Mouse (Mus musculus) bone marrow, adult 2 months (tissue): ENCODE measurements around the gene Bckdha.

Experiments
- CTCF ChIP-seq: fragments of 200-500 bp; IDR thresholded peaks from 2 replicates; pipeline ENCODE4 v1.5.1; 2011; ENCODE audit warnings: low read length, control low read depth; ENCODE audit not compliant: control insufficient read depth, insufficient read depth
- POLR2A ChIP-seq: fragments of 200-500 bp; IDR thresholded peaks from 2 replicates; pipeline ENCODE4 v1.6.1; 2011; ENCODE audit warnings: low read depth, mild to moderate bottlenecking, control low read depth, low read length, borderline replicate concordance; ENCODE audit not compliant: control insufficient read depth

- no peak for TF ChIP-seq CTCF
- TF ChIP-seq POLR2A = no peak
These were observed 3.0 kb downstream of the Bckdha start for GRCm38 (mm10) chr7:25655601-25656428.
